Mouse (Mus musculus) midbrain, postnatal 0 days (tissue): ENCODE data around the gene Carmil2. TPM values are rescaled to one million over a fixed set of nuclear protein-coding genes. Genes with fewer than 3 reads are reported as not detected.

Experiments used
- ATAC-seq: fragments of 200-750 bp; cut with Nextera tagmentation; 2 replicates; pipeline ENCODE4 v1.8.0; 2017; ENCODE audit warnings: moderate number of reproducible peaks, mild to moderate bottlenecking, moderate TSS enrichment, moderate library complexity; ENCODE audit not compliant: low FRiP score
- DNase-seq: peaks from one replicate; pipeline ENCODE4 v3.0.0-alpha.2; 2015; ENCODE audit warnings: low spot score
- H3K27ac ChIP-seq: fragments of 300-500 bp; sonication (generic); 2 replicates; pipeline ENCODE4 v1.5.1; 2014; ENCODE audit warnings: low read depth, mild to moderate bottlenecking, low read length, mixed read lengths
- H3K27me3 ChIP-seq: fragments of 300-500 bp; sonication (generic); 2 replicates; pipeline ENCODE4 v1.6.1; 2014; ENCODE audit warnings: low read length, control low read depth, mixed read lengths; ENCODE audit not compliant: insufficient read depth
- H3K36me3 ChIP-seq: fragments of 300-500 bp; sonication (generic); 2 replicates; pipeline ENCODE4 v1.6.1; 2014; ENCODE audit warnings: low read length, control low read depth, mixed read lengths; ENCODE audit not compliant: insufficient read depth
- H3K4me1 ChIP-seq: fragments of 300-500 bp; sonication (generic); 2 replicates; pipeline ENCODE4 v1.6.1; 2014; ENCODE audit warnings: mild to moderate bottlenecking, control low read depth, antibody characterized with exemption, low read length, mixed read lengths; ENCODE audit not compliant: insufficient read depth
- H3K4me2 ChIP-seq: fragments of 300-500 bp; sonication (generic); 2 replicates; pipeline ENCODE4 v1.6.1; 2014; ENCODE audit warnings: low read depth, mild to moderate bottlenecking, low read length, mixed read lengths; ENCODE audit not compliant: poor library complexity, severe bottlenecking
- H3K4me3 ChIP-seq: fragments of 300-500 bp; sonication (generic); 2 replicates; pipeline ENCODE4 v1.5.1; 2014; ENCODE audit warnings: low read depth, mild to moderate bottlenecking, low read length, moderate library complexity
- H3K9ac ChIP-seq: fragments of 300-500 bp; sonication (generic); replicated peaks from 2 replicates; pipeline ENCODE4 v1.6.1; 2014; ENCODE audit warnings: mild to moderate bottlenecking, low read length, moderate library complexity, mixed read lengths; ENCODE audit not compliant: poor library complexity, severe bottlenecking
- H3K9me3 ChIP-seq: fragments of 300-500 bp; sonication (generic); 2 replicates; pipeline ENCODE4 v1.6.1; 2016; ENCODE audit warnings: low read length, control low read depth
- CTCF ChIP-seq: IDR thresholded peaks from 2 replicates; pipeline ENCODE4 v1.5.1; 2016; ENCODE audit warnings: antibody characterized with exemption, mild to moderate bottlenecking
- WGBS: fragments of 180-500 bp; shearing (Covaris S2); extraction: QIAGEN DNeasy Blood & Tissue Kit; methylation state at CpG from one replicate; pipeline ENCODE4 v1.1.7; 2014; 5-methylcytosine and 5-hydroxymethylcytosine counted together
- polyA plus RNA-seq: library from polyadenylated mRNA; unstranded; fragments of >200 nt; fragmentation: Nextera tagmentation; extraction: Ambion mirVana; gene quantifications from 2 replicates; pipeline ENCODE4 v1.2.1, GENCODE M21; 2015
- total RNA-seq: library from RNA; depleted of rRNA; stranded (reverse); fragments of >200 nt; gene quantifications from 2 replicates; pipeline ENCODE4 v1.2.3, GENCODE M21; 2014

The Carmil2 gene
- total and polyA plus RNA-seq, 2 experiments from 2014 or later = 5.4 to 35.1 TPM

DNA sequence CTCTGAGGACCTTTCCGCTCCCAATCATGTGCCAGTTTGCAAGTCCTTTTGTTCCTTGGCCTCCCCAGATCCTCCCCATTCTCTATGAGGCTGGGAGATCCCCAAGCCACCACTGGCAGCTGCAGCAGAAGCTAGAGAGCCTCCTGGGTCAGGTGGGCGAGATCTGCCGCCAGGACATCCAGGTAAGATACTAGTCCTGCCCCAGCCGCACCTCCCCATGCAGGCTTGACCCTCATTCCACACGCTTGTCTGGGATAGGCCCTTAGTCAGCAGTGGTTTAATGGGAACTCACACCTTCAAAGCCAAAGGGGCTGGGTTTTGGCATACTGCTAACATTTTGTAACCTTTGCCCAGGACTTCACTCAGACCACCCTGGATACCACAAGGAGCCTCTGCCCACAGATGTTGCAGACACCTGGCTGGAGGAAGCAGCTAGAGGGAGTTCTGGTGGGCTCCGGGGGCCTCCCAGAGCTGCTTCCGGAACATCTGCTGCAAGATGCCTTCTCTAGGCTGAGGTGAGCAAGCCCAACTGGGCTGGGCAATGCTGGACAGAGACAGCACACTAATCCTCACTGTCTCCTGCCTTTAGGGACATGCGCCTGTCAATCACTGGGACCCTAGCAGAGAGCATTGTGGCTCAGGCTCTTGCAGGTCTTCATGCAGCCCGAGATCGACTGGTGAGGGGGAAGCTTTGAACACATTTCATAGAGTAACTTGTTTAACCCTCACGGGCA is 6.5 kb downstream of the Carmil2 start:
- Histone ChIP-seq H3K4me3 (no peak overlapping the region), H3K27ac (no peak overlapping the region), H3K4me2 (no peak overlapping the region), H3K4me1 (peaks cover 7% of the 10 kb centered on the region), H3K36me3 (peaks cover 12% of the 10 kb centered on the region), H3K9me3 (no peaks in the 10 kb centered on the region), H3K27me3 (no peaks in the 10 kb centered on the region), H3K9ac (no peak overlapping the region)
- DNase-seq (no peak), ATAC-seq (no peak)
- 95% methylated on average over 11 of the region's 11 CpGs for WGBS
- TF ChIP-seq CTCF = no peak

DNA sequence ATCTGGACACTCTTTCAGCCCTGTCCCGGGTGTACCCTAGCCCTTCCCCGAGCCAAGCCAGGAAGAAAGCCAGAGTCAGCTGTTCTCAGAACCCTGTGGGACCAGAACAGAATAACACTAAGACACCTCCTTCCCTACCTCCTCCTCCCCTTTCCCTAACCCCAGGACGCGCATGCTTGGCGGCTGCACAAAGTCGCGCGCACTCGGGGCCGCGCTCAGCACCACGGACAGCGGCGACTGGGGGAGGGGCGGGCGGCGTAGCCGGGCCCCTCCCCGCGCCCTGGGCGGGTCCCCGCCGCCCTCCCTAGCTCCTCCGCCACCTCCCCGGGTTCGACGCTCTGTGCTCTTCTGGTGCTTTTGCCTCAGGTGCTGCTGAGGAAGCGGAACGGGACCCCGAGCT is 7.6 kb downstream of the Carmil2 start:
- no peak for TF ChIP-seq CTCF
- Histone ChIP-seq H3K4me1 (peaks cover 7% of the 10 kb centered on the region), H3K9ac (peak overlapping the region; percentile 94), H3K36me3 (peaks cover 21% of the 10 kb centered on the region), H3K9me3 (no peaks in the 10 kb centered on the region), H3K4me3 (peak overlapping the region; percentile 71), H3K27ac (peak overlapping the region; percentile 91), H3K27me3 (no peaks in the 10 kb centered on the region), H3K4me2 (peak overlapping the region; percentile 81)
- WGBS = 1% methylated on average over 17 of the region's 30 CpGs
- ATAC-seq = peak; percentile 71
- DNase-seq = peak; percentile 79

DNA sequence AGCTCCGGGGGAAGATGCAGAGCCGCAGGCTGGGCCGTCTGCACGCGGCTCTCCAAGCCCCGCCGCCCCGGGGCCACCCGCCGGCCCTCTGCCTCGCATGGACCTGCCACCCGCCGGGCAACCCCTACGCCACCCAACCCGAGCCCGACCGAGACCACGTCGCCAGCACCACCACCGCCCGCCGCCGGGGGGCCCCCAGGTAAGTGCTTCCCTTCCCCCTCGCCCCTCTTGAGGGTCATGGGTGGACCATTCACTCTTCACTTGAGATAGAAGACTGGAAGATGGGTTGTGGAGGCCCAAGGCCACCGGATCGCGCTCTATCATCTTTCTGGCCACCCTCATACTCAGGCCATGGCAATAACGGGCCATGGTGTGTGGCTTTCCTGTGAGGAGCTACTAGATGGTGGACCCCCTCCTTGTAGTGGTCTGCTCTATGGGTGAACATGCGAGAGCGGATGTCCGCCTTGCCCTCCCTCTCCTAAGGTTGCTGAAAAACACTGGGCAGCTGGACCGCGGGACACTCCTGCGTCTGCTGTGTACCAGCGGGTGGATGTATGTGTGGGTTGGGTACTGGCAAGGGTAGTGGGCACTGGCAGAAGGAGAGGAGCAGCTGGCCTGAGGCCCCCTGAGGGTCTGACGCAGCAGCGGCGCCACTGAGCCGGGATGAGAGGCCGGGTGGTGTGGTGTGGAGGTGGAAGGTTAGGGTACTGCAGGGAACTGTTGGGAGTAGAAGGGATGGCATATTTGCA is 8.2 kb downstream of the Carmil2 start:
- WGBS = 5% methylated on average over 31 of the region's 40 CpGs
- Histone ChIP-seq H3K4me3 (peak overlapping the region; percentile 71), H3K4me1 (peaks cover 7% of the 10 kb centered on the region), H3K9me3 (no peaks in the 10 kb centered on the region), H3K4me2 (peak overlapping the region; percentile 81), H3K27ac (peak overlapping the region; percentile 91), H3K36me3 (peaks cover 24% of the 10 kb centered on the region), H3K27me3 (no peaks in the 10 kb centered on the region), H3K9ac (peak overlapping the region; percentile 94)
- DNase-seq = peak; percentile 71
- peak; percentile 56 for TF ChIP-seq CTCF
- peak; percentile 73 for ATAC-seq

DNA sequence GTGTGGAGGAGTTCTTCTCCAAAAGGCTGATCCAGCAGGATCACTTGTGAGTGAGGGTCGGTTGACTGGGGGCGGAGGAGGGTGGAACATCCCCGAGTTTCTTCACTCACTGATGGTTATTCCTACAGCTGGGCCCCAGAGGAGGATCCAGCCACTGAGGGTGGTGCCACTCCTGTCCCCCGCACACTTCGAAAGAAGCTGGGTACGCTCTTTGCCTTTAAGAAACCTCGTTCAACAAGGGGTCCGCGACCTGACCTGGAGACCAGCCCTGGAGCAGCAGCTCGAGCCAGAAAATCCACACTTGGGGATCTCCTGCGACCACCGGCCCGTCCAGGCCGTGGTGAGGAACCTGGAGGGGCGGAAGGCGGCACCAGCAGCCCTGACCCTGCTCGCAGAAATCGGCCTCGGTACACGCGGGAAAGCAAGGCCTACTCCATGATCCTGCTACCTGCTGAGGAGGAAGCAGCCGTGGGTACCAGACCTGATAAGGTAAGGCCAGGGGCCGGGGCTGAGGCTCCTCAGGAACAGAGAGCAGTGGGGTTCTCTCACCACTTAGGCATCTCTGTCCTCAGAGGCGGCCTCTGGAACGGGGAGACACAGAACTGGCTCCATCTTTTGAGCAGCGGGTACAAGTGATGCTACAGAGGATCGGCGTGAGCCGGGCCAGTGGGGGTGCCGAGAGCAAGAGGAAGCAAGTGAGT is 9.2 kb downstream of the Carmil2 start:
- Histone ChIP-seq H3K9ac (peak overlapping the region; percentile 94), H3K4me1 (peaks cover 12% of the 10 kb centered on the region), H3K36me3 (peaks cover 26% of the 10 kb centered on the region), H3K27me3 (no peaks in the 10 kb centered on the region), H3K9me3 (no peaks in the 10 kb centered on the region), H3K27ac (peak overlapping the region; percentile 91), H3K4me2 (peak overlapping the region; percentile 81), H3K4me3 (peak overlapping the region; percentile 71)
- no peak for TF ChIP-seq CTCF
- WGBS = 80% methylated on average over 30 of the region's 30 CpGs
- ATAC-seq (no peak), DNase-seq (no peak)

DNA sequence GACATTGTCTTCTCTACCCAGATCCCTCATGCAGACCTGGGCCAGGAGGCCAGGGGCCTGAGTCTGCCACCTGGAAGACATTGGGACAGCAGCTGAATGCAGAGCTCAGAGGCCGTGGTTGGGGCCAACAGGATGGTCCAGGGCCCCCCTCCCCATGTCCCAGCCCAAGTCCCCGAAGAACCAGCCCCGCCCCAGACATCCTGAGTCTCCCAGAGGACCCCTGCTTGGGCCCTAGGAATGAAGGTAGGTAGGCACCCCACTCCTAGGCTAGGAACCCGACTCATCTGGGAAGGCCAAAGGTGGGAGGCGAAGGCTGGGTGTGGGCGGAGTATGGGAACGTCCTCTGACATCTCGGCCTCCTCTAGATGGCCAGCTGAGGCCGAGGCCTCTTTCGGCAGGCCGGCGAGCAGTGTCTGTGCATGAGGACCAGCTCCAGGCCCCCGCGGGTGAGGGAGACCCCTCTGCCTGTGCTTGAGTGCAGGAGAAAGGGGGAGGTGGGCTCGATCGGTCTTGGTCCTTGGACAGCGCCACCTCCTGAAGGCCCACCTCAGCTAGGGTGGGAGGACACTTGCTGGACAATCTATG is 11.2 kb downstream of the Carmil2 start:
- TF ChIP-seq CTCF = no peak
- Histone ChIP-seq H3K27me3 (no peaks in the 10 kb centered on the region), H3K36me3 (peaks cover 26% of the 10 kb centered on the region), H3K4me1 (peaks cover 16% of the 10 kb centered on the region), H3K27ac (no peak overlapping the region), H3K4me3 (no peak overlapping the region), H3K9ac (no peak overlapping the region), H3K4me2 (no peak overlapping the region), H3K9me3 (no peaks in the 10 kb centered on the region)
- DNase-seq = no peak
- ATAC-seq = no peak
- 90% methylated on average over 17 of the region's 17 CpGs for WGBS
